Mouse (Mus musculus) embryonic fibroblast, embryonic 13.5 days (primary cell): ENCODE measurements around the gene Pdss2.

Experiments used
- CTCF ChIP-seq: IDR thresholded peaks from 2 replicates; pipeline ENCODE4 v1.5.1; 2011; ENCODE audit warnings: mild to moderate bottlenecking, control low read depth, low read length, moderate library complexity, borderline replicate concordance; ENCODE audit not compliant: insufficient read depth
- POLR2A ChIP-seq: IDR thresholded peaks from 2 replicates; pipeline ENCODE4 v1.6.1; 2011; ENCODE audit warnings: low read depth, mild to moderate bottlenecking, control low read depth, low read length, moderate library complexity

DNA sequence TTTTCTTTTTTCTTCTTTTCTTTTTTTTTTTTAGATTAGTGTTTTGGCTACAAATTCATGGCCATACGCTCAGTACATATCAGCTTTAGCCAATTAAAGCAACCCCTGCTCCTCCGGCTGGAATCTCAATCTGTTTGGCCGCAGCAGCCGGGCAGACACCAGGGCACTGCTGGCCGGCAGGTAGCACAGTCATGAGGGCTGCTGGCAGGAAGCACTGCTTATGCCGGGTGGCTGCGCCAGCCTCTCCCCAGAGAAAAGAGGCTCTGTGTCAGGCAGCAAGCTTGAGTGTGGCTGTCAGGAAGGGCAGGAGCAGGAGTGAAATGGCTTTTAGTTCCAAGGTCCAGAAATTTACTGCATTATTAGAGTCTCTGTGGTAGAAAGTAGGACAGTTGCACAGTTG is 151.0 kb downstream of the Pdss2 start:
- no peak for TF ChIP-seq CTCF
- TF ChIP-seq POLR2A: no peak
